Mouse (Mus musculus): ENCODE results near the gene Tjp1. TPM values are rescaled to one million over a fixed set of nuclear protein-coding genes. Genes with fewer than 3 reads are reported as not detected.
A peak's percentile ranks its signal among the peaks of the same experiment; 100 is the strongest.

Gene Tjp1
- polyA plus RNA-seq, 1 experiment from 2014 or later: 18.7 TPM

- H3K4me2 ChIP-seq: no peak overlapping the region
- no peaks in the 10 kb centered on the region for H3K9me3 ChIP-seq
- H3K4me3 ChIP-seq: no peak overlapping the region
- no peak for ATAC-seq (ENCODE audit: insufficient number of reproducible peaks, insufficient read depth, low FRiP score, low TSS enrichment, low read depth)
- no peaks in the 10 kb centered on the region for H3K36me3 ChIP-seq
- no peak overlapping the region for H3K9ac ChIP-seq
- no peaks in the 10 kb centered on the region for H3K4me1 ChIP-seq
- H3K27me3 ChIP-seq: no peaks in the 10 kb centered on the region
- no peak overlapping the region for H3K27ac ChIP-seq
- 25% methylated on average over 8 of the region's 8 CpGs for WGBS
These were observed 10.7 kb downstream of the Tjp1 start for GRCm38 (mm10) chr7:65516903-65517302.

- WGBS: 55% methylated on average over 10 of the region's 10 CpGs
These were observed 14.0 kb downstream of the Tjp1 start for GRCm38 (mm10) chr7:65513451-65514179.

GRCm38 (mm10) chr7:65509357-65509756 is 18.2 kb downstream of the Tjp1 start:
- Histone ChIP-seq H3K9me3 (no peaks in the 10 kb centered on the region), H3K4me1 (no peaks in the 10 kb centered on the region), H3K36me3 (no peaks in the 10 kb centered on the region), H3K4me2 (no peak overlapping the region), H3K27ac (no peak overlapping the region), H3K27me3 (no peaks in the 10 kb centered on the region), H3K9ac (no peak overlapping the region), H3K4me3 (no peak overlapping the region)
- ATAC-seq (ENCODE audit: insufficient number of reproducible peaks, insufficient read depth, low FRiP score, low TSS enrichment, low read depth): no peak
- WGBS: 53% methylated on average over 3 of the region's 3 CpGs

More at GRCm38 (mm10) chr7:65513451-65514179, 14.0 kb downstream of the Tjp1 start:
- Histone ChIP-seq H3K4me2 (no peak overlapping the region), H3K4me1 (no peaks in the 10 kb centered on the region), H3K36me3 (no peaks in the 10 kb centered on the region), H3K4me3 (no peak overlapping the region), H3K9ac (no peak overlapping the region), H3K9me3 (no peaks in the 10 kb centered on the region), H3K27ac (no peak overlapping the region), H3K27me3 (no peaks in the 10 kb centered on the region)
- ATAC-seq (ENCODE audit: insufficient number of reproducible peaks, insufficient read depth, low FRiP score, low TSS enrichment, low read depth): no peak

GRCm38 (mm10) chr7:65507341-65507740 is 20.2 kb downstream of the Tjp1 start:
- 85% methylated on average over 5 of the region's 5 CpGs for WGBS
- Histone ChIP-seq H3K9me3 (no peaks in the 10 kb centered on the region), H3K27me3 (no peaks in the 10 kb centered on the region), H3K36me3 (no peaks in the 10 kb centered on the region), H3K4me2 (no peak overlapping the region), H3K27ac (no peak overlapping the region), H3K4me1 (no peaks in the 10 kb centered on the region), H3K9ac (no peak overlapping the region), H3K4me3 (no peak overlapping the region)
- ATAC-seq (ENCODE audit: insufficient number of reproducible peaks, insufficient read depth, low FRiP score, low TSS enrichment, low read depth): no peak

GRCm38 (mm10) chr7:65502486-65503322 is 24.9 kb downstream of the Tjp1 start:
- no peak overlapping the region for H3K4me2 ChIP-seq
- no peak overlapping the region for H3K9ac ChIP-seq
- no peaks in the 10 kb centered on the region for H3K9me3 ChIP-seq
- H3K36me3 ChIP-seq: no peaks in the 10 kb centered on the region
- H3K27ac ChIP-seq: no peak overlapping the region
- no peak overlapping the region for H3K4me3 ChIP-seq
- ATAC-seq (ENCODE audit: insufficient number of reproducible peaks, insufficient read depth, low FRiP score, low TSS enrichment, low read depth): no peak
- H3K27me3 ChIP-seq: no peaks in the 10 kb centered on the region
- H3K4me1 ChIP-seq: no peaks in the 10 kb centered on the region; the same call in 1 of the 2 replicates
- WGBS: 67% methylated on average over 10 of the region's 10 CpGs

- no peaks in the 10 kb centered on the region for H3K36me3 ChIP-seq
- ATAC-seq (ENCODE audit: insufficient number of reproducible peaks, insufficient read depth, low FRiP score, low TSS enrichment, low read depth): no peak
- H3K9me3 ChIP-seq: no peaks in the 10 kb centered on the region
- no peaks in the 10 kb centered on the region for H3K27me3 ChIP-seq
- H3K4me1 ChIP-seq: no peaks in the 10 kb centered on the region; the same call in 1 of the 2 replicates
- whole genome bisulfite sequencing: 38% methylated on average over 7 of the region's 7 CpGs
- H3K4me2 ChIP-seq: no peak overlapping the region
- H3K4me3 ChIP-seq: no peak overlapping the region
- no peak overlapping the region for H3K9ac ChIP-seq
- no peak overlapping the region for H3K27ac ChIP-seq
These were observed 26.8 kb downstream of the Tjp1 start for GRCm38 (mm10) chr7:65500746-65501145.

- no peaks in the 10 kb centered on the region for H3K36me3 ChIP-seq
- H3K4me1 ChIP-seq: no peaks in the 10 kb centered on the region; the same call in 1 of the 2 replicates
- no peaks in the 10 kb centered on the region for H3K9me3 ChIP-seq
- no peak overlapping the region for H3K27ac ChIP-seq
- no peak overlapping the region for H3K9ac ChIP-seq
- 56% methylated on average over 12 of the region's 12 CpGs for WGBS
- no peak overlapping the region for H3K4me2 ChIP-seq
- H3K4me3 ChIP-seq: no peak overlapping the region
- H3K27me3 ChIP-seq: no peaks in the 10 kb centered on the region
- no peak for ATAC-seq (ENCODE audit: insufficient number of reproducible peaks, insufficient read depth, low FRiP score, low TSS enrichment, low read depth)
These were observed 29.6 kb downstream of the Tjp1 start for GRCm38 (mm10) chr7:65497733-65498583.

- no peak overlapping the region for H3K27ac ChIP-seq
- no peak for ATAC-seq (ENCODE audit: insufficient number of reproducible peaks, insufficient read depth, low FRiP score, low TSS enrichment, low read depth)
- H3K4me2 ChIP-seq: no peak overlapping the region
- WGBS: 83% methylated on average over 7 of the region's 7 CpGs
- H3K4me1 ChIP-seq: peaks cover 8% of the 10 kb centered on the region
- H3K4me3 ChIP-seq: no peak overlapping the region
- H3K36me3 ChIP-seq: no peaks in the 10 kb centered on the region
- H3K9me3 ChIP-seq: no peaks in the 10 kb centered on the region
- H3K9ac ChIP-seq: no peak overlapping the region
- no peaks in the 10 kb centered on the region for H3K27me3 ChIP-seq
These were observed 37.1 kb downstream of the Tjp1 start for GRCm38 (mm10) chr7:65490526-65490925.

GRCm38 (mm10) chr7:65489742-65490141 is 37.8 kb downstream of the Tjp1 start:
- 82% methylated on average over 9 of the region's 9 CpGs for WGBS
- no peak for ATAC-seq (ENCODE audit: insufficient number of reproducible peaks, insufficient read depth, low FRiP score, low TSS enrichment, low read depth)

GRCm38 (mm10) chr7:65489195-65489594 is 38.4 kb downstream of the Tjp1 start:
- Histone ChIP-seq H3K4me2 (no peak overlapping the region), H3K27me3 (no peaks in the 10 kb centered on the region), H3K36me3 (no peaks in the 10 kb centered on the region), H3K27ac (no peak overlapping the region), H3K4me3 (no peak overlapping the region), H3K4me1 (peaks cover 8% of the 10 kb centered on the region), H3K9me3 (no peaks in the 10 kb centered on the region), H3K9ac (no peak overlapping the region)
- no peak for ATAC-seq (ENCODE audit: insufficient number of reproducible peaks, insufficient read depth, low FRiP score, low TSS enrichment, low read depth)
- 84% methylated on average over 6 of the region's 6 CpGs for WGBS

More at GRCm38 (mm10) chr7:65489742-65490141, 37.8 kb downstream of the Tjp1 start:
- Histone ChIP-seq H3K9ac (no peak overlapping the region), H3K27ac (no peak overlapping the region), H3K4me1 (peaks cover 8% of the 10 kb centered on the region), H3K27me3 (no peaks in the 10 kb centered on the region), H3K4me3 (no peak overlapping the region), H3K4me2 (no peak overlapping the region), H3K36me3 (no peaks in the 10 kb centered on the region), H3K9me3 (no peaks in the 10 kb centered on the region)

- no peaks in the 10 kb centered on the region for H3K9me3 ChIP-seq
- 5% methylated on average over 13 of the region's 13 CpGs for WGBS
- peak overlapping the region; percentile 46; the same call in 1 of the 2 replicates for H3K9ac ChIP-seq
- H3K4me2 ChIP-seq: peak overlapping the region; percentile 56
- H3K4me3 ChIP-seq: peak overlapping the region; percentile 25
- no peaks in the 10 kb centered on the region for H3K27me3 ChIP-seq
- no peaks in the 10 kb centered on the region for H3K36me3 ChIP-seq
- H3K27ac ChIP-seq: no peak overlapping the region
- H3K4me1 ChIP-seq: peaks cover 8% of the 10 kb centered on the region
- ATAC-seq (ENCODE audit: insufficient number of reproducible peaks, insufficient read depth, low FRiP score, low TSS enrichment, low read depth): no peak
These were observed 41.3 kb downstream of the Tjp1 start for GRCm38 (mm10) chr7:65486259-65486681.
